Mouse (Mus musculus) lung, embryonic 16.5 days (tissue): ENCODE data around the gene Sema6c. TPM values are rescaled to one million over a fixed set of nuclear protein-coding genes. Genes with fewer than 3 reads are reported as not detected.

ENCODE experiments used
- ATAC-seq: fragments of 200-750 bp; cut with Nextera tagmentation; 2 replicates; pipeline ENCODE4 v1.8.0; 2017; ENCODE audit warnings: low read depth, mild to moderate bottlenecking, moderate library complexity
- H3K27ac ChIP-seq: fragments of 300-500 bp; sonication (generic); 2 replicates; pipeline ENCODE4 v1.5.1; 2014; ENCODE audit warnings: mild to moderate bottlenecking, control low read depth, low read length
- H3K27me3 ChIP-seq: fragments of 300-500 bp; sonication (generic); 2 replicates; pipeline ENCODE4 v1.6.1; 2014; ENCODE audit warnings: low read depth, low read length, mixed read lengths; ENCODE audit not compliant: control insufficient read depth, insufficient read depth
- H3K36me3 ChIP-seq: fragments of 300-500 bp; sonication (generic); 2 replicates; pipeline ENCODE4 v1.6.1; 2014; ENCODE audit warnings: low read length; ENCODE audit not compliant: control insufficient read depth, insufficient read depth
- H3K4me1 ChIP-seq: fragments of 300-500 bp; sonication (generic); replicated peaks from 2 replicates; pipeline ENCODE4 v1.6.1; 2014; ENCODE audit warnings: low read length, mixed read lengths; ENCODE audit not compliant: control insufficient read depth, insufficient read depth
- H3K4me2 ChIP-seq: fragments of 300-500 bp; sonication (generic); 2 replicates; pipeline ENCODE4 v1.6.1; 2014; ENCODE audit warnings: low read depth, low read length, control low read depth
- H3K4me3 ChIP-seq: fragments of 300-500 bp; sonication (generic); 2 replicates; pipeline ENCODE4 v1.5.1; 2014; ENCODE audit warnings: mild to moderate bottlenecking, low read length, control low read depth
- H3K9ac ChIP-seq: fragments of 300-500 bp; sonication (generic); 2 replicates; pipeline ENCODE4 v1.6.1; 2014; ENCODE audit warnings: low read length, control low read depth
- H3K9me3 ChIP-seq: fragments of 300-500 bp; sonication (generic); 2 replicates; pipeline ENCODE4 v1.6.1; 2016; ENCODE audit warnings: low read length; ENCODE audit not compliant: control insufficient read depth
- WGBS: fragments of 180-500 bp; shearing (Covaris S2); extraction: QIAGEN DNeasy Blood & Tissue Kit; methylation state at CpG from one replicate; pipeline ENCODE4 v1.1.7; 2014; 5-methylcytosine and 5-hydroxymethylcytosine counted together
- polyA plus RNA-seq: library from polyadenylated mRNA; unstranded; fragments of >200 nt; fragmentation: Nextera tagmentation; extraction: Ambion mirVana; gene quantifications from 2 replicates; pipeline ENCODE4 v1.2.1, GENCODE M21; 2015

The Sema6c gene
- 3.2 and 4.1 TPM in 2 replicates for polyA plus RNA-seq

GRCm38 (mm10) chr3:95159987-95160963 is at the start of gene Sema6c:
TSS of gene Sema6c (plus strand) at chr3:95160457.
- Histone ChIP-seq H3K9ac (peak within 1 kb of the TSS; percentile 78), H3K27ac (peak within 1 kb of the TSS; percentile 38; the same call in 1 of the 2 replicates), H3K4me3 (peak within 1 kb of the TSS; percentile 81), H3K27me3 (no peaks in the 10 kb centered on the region), H3K9me3 (no peaks in the 10 kb centered on the region), H3K4me1 (peaks cover 31% of the 10 kb centered on the region), H3K4me2 (peak within 1 kb of the TSS; percentile 95), H3K36me3 (no peaks in the 10 kb centered on the region)
- under 1% methylated on average over 66 of the region's 66 CpGs for WGBS
- ATAC-seq: peak; percentile 98

- Histone ChIP-seq H3K9ac (peak within 1 kb of the TSS; percentile 88), H3K9me3 (no peaks in the 10 kb centered on the region), H3K4me1 (peaks cover 8% of the 10 kb centered on the region), H3K4me2 (peak within 1 kb of the TSS; percentile 41), H3K27me3 (no peaks in the 10 kb centered on the region), H3K36me3 (peaks cover 13% of the 10 kb centered on the region), H3K4me3 (peak within 1 kb of the TSS; percentile 77), H3K27ac (peak within 1 kb of the TSS; percentile 95)
- under 1% methylated on average over 54 of the region's 54 CpGs for WGBS
- peak; percentile 79 for ATAC-seq
Observed at GRCm38 (mm10) chr3:95110911-95111726, 49.1 kb upstream of the Sema6c start, which contains the start of gene Vps72. TSS of gene Vps72 (plus strand) at chr3:95111022.

- Histone ChIP-seq H3K9ac (no peak overlapping the region), H3K36me3 (peaks cover 14% of the 10 kb centered on the region), H3K9me3 (no peaks in the 10 kb centered on the region), H3K4me2 (peak overlapping the region; percentile 41; the same call in 1 of the 2 replicates), H3K4me3 (no peak overlapping the region), H3K4me1 (peaks cover 8% of the 10 kb centered on the region), H3K27me3 (no peaks in the 10 kb centered on the region), H3K27ac (no peak overlapping the region)
- 88% methylated on average over 1 of the region's 1 CpGs for WGBS
- no peak for ATAC-seq
Observed at GRCm38 (mm10) chr3:95112760-95113159, 47.5 kb upstream of the Sema6c start.

- 96% methylated on average over 2 of the region's 2 CpGs for WGBS
- Histone ChIP-seq H3K9me3 (no peaks in the 10 kb centered on the region), H3K9ac (no peak overlapping the region), H3K4me2 (no peak overlapping the region), H3K4me3 (no peak overlapping the region), H3K4me1 (no peaks in the 10 kb centered on the region), H3K27ac (no peak overlapping the region), H3K27me3 (no peaks in the 10 kb centered on the region), H3K36me3 (peaks cover 52% of the 10 kb centered on the region)
- ATAC-seq: no peak
Observed at GRCm38 (mm10) chr3:95117751-95118150, 42.5 kb upstream of the Sema6c start.

GRCm38 (mm10) chr3:95121580-95121979 is 38.7 kb upstream of the Sema6c start:
- Histone ChIP-seq H3K4me1 (peaks cover 15% of the 10 kb centered on the region), H3K9me3 (no peaks in the 10 kb centered on the region), H3K36me3 (peaks cover 44% of the 10 kb centered on the region), H3K27me3 (no peaks in the 10 kb centered on the region), H3K4me3 (no peak overlapping the region), H3K27ac (peak overlapping the region; percentile 86), H3K4me2 (no peak overlapping the region), H3K9ac (no peak overlapping the region)
- 55% methylated on average over 6 of the region's 6 CpGs for WGBS
- peak; percentile 70 for ATAC-seq

- no peaks in the 10 kb centered on the region for H3K27me3 ChIP-seq
- 0 out of 2 replicates have a peak within 1 kb of the TSS, but pooled peaks have one; percentile 2 for H3K4me2 ChIP-seq
- ATAC-seq: peak; percentile 21; the same call in 1 of the 2 replicates
- WGBS: 41% methylated on average over 6 of the region's 6 CpGs
- H3K27ac ChIP-seq: peak within 1 kb of the TSS; percentile 66
- H3K9ac ChIP-seq: peak within 1 kb of the TSS; percentile 16; the same call in 1 of the 2 replicates
- H3K4me1 ChIP-seq: peaks cover 15% of the 10 kb centered on the region
- H3K4me3 ChIP-seq: no peak within 1 kb of the TSS
- no peaks in the 10 kb centered on the region for H3K9me3 ChIP-seq
- peaks cover 33% of the 10 kb centered on the region for H3K36me3 ChIP-seq
Observed at GRCm38 (mm10) chr3:95124246-95124645, 36.0 kb upstream of the Sema6c start, which contains the start of gene Tmod4. TSS of gene Tmod4 (plus strand) at chr3:95124476.

- Histone ChIP-seq H3K9me3 (no peaks in the 10 kb centered on the region), H3K9ac (peak overlapping the region; percentile 16; the same call in 1 of the 2 replicates), H3K27ac (peak overlapping the region; percentile 66), H3K36me3 (peaks cover 27% of the 10 kb centered on the region), H3K27me3 (no peaks in the 10 kb centered on the region), H3K4me2 (0 out of 2 replicates have a peak overlapping the region, but pooled peaks have one; percentile 2), H3K4me1 (peaks cover 15% of the 10 kb centered on the region), H3K4me3 (no peak overlapping the region)
- ATAC-seq: peak; percentile 70
- WGBS: 8% methylated on average over 5 of the region's 5 CpGs
Observed at GRCm38 (mm10) chr3:95124972-95125371, 35.3 kb upstream of the Sema6c start.

- no peak for ATAC-seq
- no peaks in the 10 kb centered on the region for H3K9me3 ChIP-seq
- no peak overlapping the region for H3K27ac ChIP-seq
- no peaks in the 10 kb centered on the region for H3K27me3 ChIP-seq
- no peak overlapping the region for H3K9ac ChIP-seq
- WGBS: 45% methylated on average over 6 of the region's 6 CpGs
- H3K36me3 ChIP-seq: peaks cover 2% of the 10 kb centered on the region
- H3K4me1 ChIP-seq: peaks cover 16% of the 10 kb centered on the region
- no peak overlapping the region for H3K4me3 ChIP-seq
- no peak overlapping the region for H3K4me2 ChIP-seq
Observed at GRCm38 (mm10) chr3:95129226-95129651, 31.0 kb upstream of the Sema6c start.
